Mouse (Mus musculus): Measurements from ENCODE around the gene Vps13d.

Gene Vps13d

GRCm38 (mm10) chr4:145033392-145033791 is 161.4 kb downstream of the Vps13d start:
- no peak for DNase-seq

GRCm38 (mm10) chr4:145032637-145033036 is 162.2 kb downstream of the Vps13d start:
- DNase-seq: no peak

- DNase-seq: no peak
Measured at GRCm38 (mm10) chr4:145031510-145031909, 163.3 kb downstream of the Vps13d start.

GRCm38 (mm10) chr4:145026449-145026851 is 168.4 kb downstream of the Vps13d start:
- DNase-seq: no peak

GRCm38 (mm10) chr4:145025409-145025762 is 169.4 kb downstream of the Vps13d start:
- peak; percentile 67 for DNase-seq

GRCm38 (mm10) chr4:145024694-145025408 is 170.0 kb downstream of the Vps13d start:
- DNase-seq: peak; percentile 10

GRCm38 (mm10) chr4:145023911-145024310 is 170.9 kb downstream of the Vps13d start:
- DNase-seq: no peak

GRCm38 (mm10) chr4:145022815-145023214 is 172.0 kb downstream of the Vps13d start:
- no peak for DNase-seq

- DNase-seq: no peak
Measured at GRCm38 (mm10) chr4:145022211-145022610, 172.6 kb downstream of the Vps13d start.

GRCm38 (mm10) chr4:145020383-145020782 is 174.4 kb downstream of the Vps13d start:
- DNase-seq: no peak

- no peak for DNase-seq
Measured at GRCm38 (mm10) chr4:145019121-145019714, 175.6 kb downstream of the Vps13d start.

GRCm38 (mm10) chr4:145017745-145018144 is 177.1 kb downstream of the Vps13d start:
- no peak for DNase-seq

- no peak for DNase-seq
Measured at GRCm38 (mm10) chr4:145016669-145017068, 178.1 kb downstream of the Vps13d start.

- no peak for DNase-seq
Measured at GRCm38 (mm10) chr4:145014632-145014960, 180.2 kb downstream of the Vps13d start.

GRCm38 (mm10) chr4:145013760-145014631 is 180.8 kb downstream of the Vps13d start:
- no peak for DNase-seq

- no peak for DNase-seq
Measured at GRCm38 (mm10) chr4:145013187-145013586, 181.6 kb downstream of the Vps13d start.

- DNase-seq: no peak
Measured at GRCm38 (mm10) chr4:145011156-145011555, 183.6 kb downstream of the Vps13d start.

- no peak for DNase-seq
Measured at GRCm38 (mm10) chr4:145009934-145010333, 184.9 kb downstream of the Vps13d start.

- DNase-seq: no peak
Measured at GRCm38 (mm10) chr4:145009437-145009836, 185.4 kb downstream of the Vps13d start.

- DNase-seq: no peak
Measured at GRCm38 (mm10) chr4:145005943-145006545, 188.8 kb downstream of the Vps13d start.

- DNase-seq: peak; percentile 23
Measured at GRCm38 (mm10) chr4:145004176-145004575, 190.6 kb downstream of the Vps13d start.

- DNase-seq: no peak
Measured at GRCm38 (mm10) chr4:145002733-145003132, 192.1 kb downstream of the Vps13d start.

GRCm38 (mm10) chr4:144999903-145000382 is 194.9 kb downstream of the Vps13d start:
- no peak for DNase-seq
